Mouse (Mus musculus): Measurements from ENCODE around the gene D11Wsu47e. TPM values are rescaled to one million over a fixed set of nuclear protein-coding genes. Genes with fewer than 3 reads are reported as not detected.
"Not testable (repeated sequence)": the region's sequence is repeated elsewhere in the genome, so short reads cannot be mapped to it uniquely, and the experiment has no call there.

Gene D11Wsu47e
- total RNA-seq (2015; ENCODE audit: low replicate concordance) (10.1 TPM in 1 of 2 replicates, not detected in the other), total RNA-seq (2017; ENCODE audit: low replicate concordance) (3.8 and 9.0 TPM in 2 replicates)

- ATAC-seq (replicated peaks; ENCODE audit: low FRiP score, poor library complexity, severe bottlenecking) = peak; percentile 77
These were observed at the start of gene D11Wsu47e, which contains the start of gene Fam104a for GRCm38 (mm10) chr11:113683957-113684706. D11Wsu47e (plus strand) TSS chr11:113684412. Fam104a (minus strand) TSS chr11:113684155.

- ATAC-seq (replicated peaks; ENCODE audit: low FRiP score, poor library complexity, severe bottlenecking) = no peak
These were observed 49.5 kb upstream of the D11Wsu47e start for GRCm38 (mm10) chr11:113634699-113635121.

- no peak for ATAC-seq (replicated peaks; ENCODE audit: low FRiP score, poor library complexity, severe bottlenecking)
These were observed 45.5 kb upstream of the D11Wsu47e start for GRCm38 (mm10) chr11:113638680-113639079.

- ATAC-seq (replicated peaks; ENCODE audit: low FRiP score, poor library complexity, severe bottlenecking) = no peak
These were observed 39.0 kb upstream of the D11Wsu47e start for GRCm38 (mm10) chr11:113645181-113645580.

- peak; percentile 65 for ATAC-seq (replicated peaks; ENCODE audit: low FRiP score, poor library complexity, severe bottlenecking)
These were observed 36.1 kb upstream of the D11Wsu47e start for GRCm38 (mm10) chr11:113648152-113648551.

GRCm38 (mm10) chr11:113648690-113649352, 35.4 kb upstream of the D11Wsu47e start, which contains the start of gene Cog1:
Cog1 (plus strand) TSS chr11:113649169.
- ATAC-seq (replicated peaks; ENCODE audit: low FRiP score, poor library complexity, severe bottlenecking) = no peak

- peak; percentile 51 for ATAC-seq (replicated peaks; ENCODE audit: low FRiP score, poor library complexity, severe bottlenecking)
These were observed 34.6 kb upstream of the D11Wsu47e start, which contains the start of gene Slc39a11 for GRCm38 (mm10) chr11:113649353-113650210. Slc39a11 (minus strand) TSS chr11:113650079.

GRCm38 (mm10) chr11:113651206-113651906, 32.9 kb upstream of the D11Wsu47e start:
- peak; percentile 83 for ATAC-seq (replicated peaks; ENCODE audit: low FRiP score, poor library complexity, severe bottlenecking)

- ATAC-seq (replicated peaks; ENCODE audit: low FRiP score, poor library complexity, severe bottlenecking) = no peak
These were observed 32.3 kb upstream of the D11Wsu47e start for GRCm38 (mm10) chr11:113651907-113652273.

- ATAC-seq (replicated peaks; ENCODE audit: low FRiP score, poor library complexity, severe bottlenecking) = no peak
These were observed 31.7 kb upstream of the D11Wsu47e start for GRCm38 (mm10) chr11:113652516-113652915.

- no peak for ATAC-seq (replicated peaks; ENCODE audit: low FRiP score, poor library complexity, severe bottlenecking)
These were observed 30.1 kb upstream of the D11Wsu47e start for GRCm38 (mm10) chr11:113654105-113654504.

GRCm38 (mm10) chr11:113654561-113655270, 29.5 kb upstream of the D11Wsu47e start:
- no peak for ATAC-seq (replicated peaks; ENCODE audit: low FRiP score, poor library complexity, severe bottlenecking)

GRCm38 (mm10) chr11:113656511-113656932, 27.7 kb upstream of the D11Wsu47e start:
- ATAC-seq (replicated peaks; ENCODE audit: low FRiP score, poor library complexity, severe bottlenecking) = no peak

- ATAC-seq (replicated peaks; ENCODE audit: low FRiP score, poor library complexity, severe bottlenecking) = no peak
These were observed 27.0 kb upstream of the D11Wsu47e start for GRCm38 (mm10) chr11:113657221-113657620.

GRCm38 (mm10) chr11:113658319-113658718, 25.9 kb upstream of the D11Wsu47e start:
- ATAC-seq (replicated peaks; ENCODE audit: low FRiP score, poor library complexity, severe bottlenecking) = no peak

- ATAC-seq (replicated peaks; ENCODE audit: low FRiP score, poor library complexity, severe bottlenecking) = no peak
These were observed 25.4 kb upstream of the D11Wsu47e start for GRCm38 (mm10) chr11:113658763-113659162.

GRCm38 (mm10) chr11:113660213-113660612, 24.0 kb upstream of the D11Wsu47e start:
- ATAC-seq (replicated peaks; ENCODE audit: low FRiP score, poor library complexity, severe bottlenecking) = not testable (repeated sequence)

GRCm38 (mm10) chr11:113660940-113661339, 23.3 kb upstream of the D11Wsu47e start:
- ATAC-seq (replicated peaks; ENCODE audit: low FRiP score, poor library complexity, severe bottlenecking) = no peak

All from erythroid progenitor cell, adult 5-6 weeks (primary cell).